Mouse (Mus musculus): ENCODE data around the gene Crybb1. TPM values are rescaled to one million over a fixed set of nuclear protein-coding genes. Genes with fewer than 3 reads are reported as not detected.

Crybb1 gene
- total RNA-seq, 1 experiment from 2014 or later, result not detected

DNA sequence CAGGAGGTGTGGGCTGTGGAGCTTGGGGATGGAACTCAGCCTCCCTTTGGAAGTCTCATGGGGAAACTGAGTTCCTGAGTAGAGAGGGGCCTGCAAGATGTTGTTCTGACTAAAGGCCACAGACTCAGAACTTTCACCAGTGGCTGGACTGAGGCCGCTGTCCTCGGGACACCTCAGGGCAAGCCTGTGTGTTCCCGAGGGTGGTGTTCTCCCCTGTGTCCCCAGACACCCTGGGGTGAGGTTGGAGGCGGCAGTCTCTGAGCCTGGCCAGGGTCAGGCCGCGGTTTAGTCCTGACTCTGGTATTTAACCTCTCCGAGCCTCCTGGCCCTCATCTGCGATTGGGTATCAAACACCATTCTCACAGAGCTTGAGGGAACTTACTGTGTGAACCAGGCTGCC, 39.9 kb downstream of the Crybb1 start:
- no peak for ATAC-seq (ENCODE audit: extremely low read depth, insufficient number of reproducible peaks, low FRiP score, poor library complexity, severe bottlenecking)

GRCm38 (mm10) chr5:112296404-112297181, 41.0 kb downstream of the Crybb1 start:
- ATAC-seq (ENCODE audit: extremely low read depth, insufficient number of reproducible peaks, low FRiP score, poor library complexity, severe bottlenecking), result no peak

GRCm38 (mm10) chr5:112297257-112297656, 41.6 kb downstream of the Crybb1 start:
- ATAC-seq (ENCODE audit: extremely low read depth, insufficient number of reproducible peaks, low FRiP score, poor library complexity, severe bottlenecking), result peak; percentile 28

DNA sequence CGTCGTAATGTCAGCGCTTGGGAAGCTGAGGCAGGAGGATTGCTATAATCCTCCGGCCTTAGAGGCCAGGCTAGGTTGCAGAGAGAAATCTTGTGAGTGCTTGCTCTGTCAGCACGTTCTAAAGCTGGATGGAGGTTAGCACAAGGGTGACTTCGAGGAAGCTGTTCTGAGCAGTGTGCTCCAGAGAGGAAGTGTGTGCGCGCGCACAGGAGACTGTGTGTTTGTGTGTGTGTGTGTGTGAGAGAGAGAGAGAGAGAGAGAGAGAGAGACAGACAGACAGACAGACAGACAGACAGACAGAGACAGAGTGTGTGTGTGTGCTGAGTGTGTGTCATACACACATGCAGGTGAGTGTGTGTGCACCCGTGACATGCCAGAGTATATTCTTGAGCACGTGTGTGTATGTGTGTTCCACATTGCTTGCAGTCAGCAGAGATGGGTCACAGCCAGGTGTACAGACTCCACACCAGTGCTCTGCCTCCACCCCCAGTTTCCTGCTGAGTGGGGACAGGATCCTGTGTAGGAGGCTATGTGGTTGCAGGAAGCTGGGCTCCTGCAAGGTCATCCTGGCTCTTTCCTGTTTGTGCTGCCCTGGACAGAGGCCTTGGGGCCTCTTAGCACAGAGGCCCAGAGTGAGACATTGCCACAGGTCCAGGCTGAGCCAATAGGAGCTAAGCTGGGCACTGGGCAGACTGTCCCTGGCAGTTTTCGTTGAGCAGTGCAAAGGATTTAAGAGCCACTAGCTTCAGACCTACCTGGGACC, 42.8 kb downstream of the Crybb1 start:
- peak; percentile 16; the same call in 1 of the 2 replicates for ATAC-seq (ENCODE audit: extremely low read depth, insufficient number of reproducible peaks, low FRiP score, poor library complexity, severe bottlenecking)

DNA sequence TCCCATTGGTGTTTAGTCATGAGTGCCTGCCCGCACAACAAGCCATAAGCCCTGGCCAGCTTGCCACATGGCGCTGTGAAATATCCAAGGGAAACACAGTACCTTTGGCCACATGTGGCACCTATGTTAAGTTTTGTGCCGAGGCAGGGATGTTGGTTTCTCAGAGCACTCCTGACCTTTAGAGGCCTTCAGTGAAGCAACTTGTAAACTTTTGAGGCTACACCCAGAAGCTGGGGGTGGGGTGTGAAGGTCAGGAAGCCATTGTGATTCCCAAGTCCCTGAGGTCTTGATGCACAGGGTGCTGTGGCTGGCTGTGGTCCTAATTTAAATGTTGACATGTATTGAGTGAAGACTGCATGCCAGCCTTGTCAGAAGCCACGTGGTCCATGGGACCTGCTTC, 43.8 kb downstream of the Crybb1 start:
- ATAC-seq (ENCODE audit: extremely low read depth, insufficient number of reproducible peaks, low FRiP score, poor library complexity, severe bottlenecking), result no peak

DNA sequence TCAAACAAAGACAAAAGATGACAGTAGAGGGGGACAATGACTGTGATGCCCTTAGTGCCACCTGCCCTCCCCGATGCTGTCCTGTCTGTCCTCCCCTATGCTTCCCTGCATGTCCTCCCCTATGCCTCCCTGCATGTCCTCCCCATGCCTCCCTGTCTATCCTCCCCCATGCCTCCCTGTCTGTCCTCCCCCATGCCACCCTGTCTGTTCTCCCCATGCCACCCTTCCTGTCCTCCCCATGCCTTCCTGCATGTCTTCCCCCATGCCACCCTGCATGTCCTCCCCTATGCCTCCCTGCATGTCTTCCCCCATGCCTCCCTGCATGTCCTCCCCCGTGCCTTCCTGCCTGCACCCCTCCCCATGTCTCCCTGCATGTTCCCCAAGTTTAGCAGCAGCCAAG, 44.5 kb downstream of the Crybb1 start:
- ATAC-seq (ENCODE audit: extremely low read depth, insufficient number of reproducible peaks, low FRiP score, poor library complexity, severe bottlenecking), result no peak

GRCm38 (mm10) chr5:112300721-112301308, 45.2 kb downstream of the Crybb1 start:
- no peak for ATAC-seq (ENCODE audit: extremely low read depth, insufficient number of reproducible peaks, low FRiP score, poor library complexity, severe bottlenecking)

DNA sequence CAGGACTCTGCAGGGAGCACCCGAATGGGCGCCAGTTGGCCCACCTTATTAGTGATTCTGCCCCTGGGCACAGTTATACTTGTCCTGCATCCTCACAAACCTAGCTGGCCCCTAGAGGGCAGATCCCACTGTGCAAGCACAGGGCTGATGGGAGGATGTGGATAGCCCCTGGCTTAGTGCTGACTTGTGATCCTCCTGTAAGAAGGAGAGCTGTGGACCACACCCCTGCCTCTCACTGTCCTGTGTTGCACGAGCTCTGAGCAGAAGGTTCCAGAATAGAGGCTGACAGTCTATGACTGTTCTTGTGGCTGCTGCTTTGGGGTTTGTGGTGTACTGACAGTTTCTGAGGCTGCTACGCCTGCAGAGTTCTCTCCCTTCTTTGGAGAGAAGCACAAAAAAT, 46.1 kb downstream of the Crybb1 start:
- no peak for ATAC-seq (ENCODE audit: extremely low read depth, insufficient number of reproducible peaks, low FRiP score, poor library complexity, severe bottlenecking)

GRCm38 (mm10) chr5:112302310-112302709, 46.7 kb downstream of the Crybb1 start:
- ATAC-seq (ENCODE audit: extremely low read depth, insufficient number of reproducible peaks, low FRiP score, poor library complexity, severe bottlenecking), result no peak

DNA sequence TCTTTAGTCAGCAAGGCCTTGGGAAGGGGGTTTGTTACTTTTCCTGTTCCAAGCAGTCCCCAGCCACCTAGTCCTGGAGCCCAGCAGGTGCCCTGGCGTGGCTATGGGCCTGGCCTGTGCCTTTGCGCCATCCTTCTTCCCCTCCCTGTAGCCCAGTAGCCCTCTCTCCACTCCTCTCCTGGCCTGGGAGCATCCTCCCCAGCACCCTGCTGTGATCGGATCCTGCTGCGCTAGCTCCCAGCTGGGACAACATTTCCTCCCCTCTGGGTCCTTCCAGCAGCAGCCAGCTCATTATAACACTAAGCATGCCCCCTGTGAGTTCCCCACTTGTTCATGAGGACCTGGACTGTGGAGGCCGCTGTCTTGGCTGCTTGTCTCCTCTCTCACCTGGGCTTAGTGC, 50.2 kb downstream of the Crybb1 start:
- ATAC-seq (ENCODE audit: extremely low read depth, insufficient number of reproducible peaks, low FRiP score, poor library complexity, severe bottlenecking), result no peak

DNA sequence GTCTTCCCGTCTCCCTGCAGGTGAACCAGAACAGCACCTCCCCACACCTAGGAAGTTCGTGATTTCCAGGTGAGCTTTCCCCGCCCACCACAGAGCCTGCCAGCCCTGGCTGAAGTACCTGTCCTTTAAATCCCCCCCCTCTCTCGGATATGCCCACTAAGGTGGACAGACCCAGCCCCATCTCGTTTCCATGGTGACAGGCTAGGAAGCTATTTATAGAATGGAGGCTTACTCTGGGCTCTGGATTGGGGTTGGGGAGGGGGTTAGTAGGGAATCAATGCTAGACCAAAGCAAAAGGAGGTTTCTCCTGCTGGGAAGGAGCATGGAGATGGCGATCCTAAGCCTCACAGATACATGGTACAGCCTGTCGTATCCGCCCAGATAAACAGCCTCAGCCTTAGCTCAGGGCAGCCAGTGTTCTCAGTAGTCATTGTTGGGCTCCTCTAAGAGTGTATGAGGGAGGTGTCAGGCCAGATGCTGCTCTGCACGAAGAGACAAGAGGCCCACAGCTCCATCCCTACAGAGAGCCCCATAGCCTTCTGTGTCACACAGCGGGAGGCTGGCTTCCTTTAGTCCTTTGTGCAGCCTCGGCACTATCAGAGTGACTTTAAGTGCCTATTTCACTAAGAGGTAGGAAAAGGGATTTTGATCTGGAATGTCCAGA, 57.7 kb downstream of the Crybb1 start:
- ATAC-seq (ENCODE audit: extremely low read depth, insufficient number of reproducible peaks, low FRiP score, poor library complexity, severe bottlenecking), result no peak

GRCm38 (mm10) chr5:112316468-112316867, 60.9 kb downstream of the Crybb1 start:
- ATAC-seq (ENCODE audit: extremely low read depth, insufficient number of reproducible peaks, low FRiP score, poor library complexity, severe bottlenecking), result no peak

GRCm38 (mm10) chr5:112317328-112317727, 61.7 kb downstream of the Crybb1 start:
- ATAC-seq (ENCODE audit: extremely low read depth, insufficient number of reproducible peaks, low FRiP score, poor library complexity, severe bottlenecking), result no peak

Other genes starting within 250 kb of the Crybb1 start
- 1.2 and 2.9 TPM in 2 replicates for gene Cryba4, start 3.3 kb upstream of the Crybb1 start, total RNA-seq (2017)
- gene Tpst2, start 20.9 kb downstream of the Crybb1 start, total RNA-seq (2017), result 46.1 and 53.4 TPM in 2 replicates
- 25.7 and 34.3 TPM in 2 replicates for gene Tfip11, start 70.5 kb downstream of the Crybb1 start, total RNA-seq (2017)
- gene Srrd, start 87.2 kb downstream of the Crybb1 start, total RNA-seq (2017), result 11.1 and 18.3 TPM in 2 replicates
- 18.3 and 18.4 TPM in 2 replicates for gene Hps4, start 87.3 kb downstream of the Crybb1 start, total RNA-seq (2017)
- 0.12 TPM in 1 of 2 replicates, not detected in the other for gene Gm6583, start 100.2 kb downstream of the Crybb1 start, total RNA-seq (2017)
- not detected in 2 replicates for gene Asphd2, start 139.1 kb downstream of the Crybb1 start, total RNA-seq (2017)
- not detected in 2 replicates for gene Gm6588, start 193.6 kb downstream of the Crybb1 start, total RNA-seq (2017)

Data from neutrophil, adult 5-6 weeks (primary cell).